Mouse (Mus musculus) lung, adult 2 months (tissue): Measurements from ENCODE around the gene Slc6a13.

Experiments used
- CTCF ChIP-seq: fragments of 200-500 bp; IDR thresholded peaks from 2 replicates; pipeline ENCODE4 v1.5.1; 2011; ENCODE audit warnings: mild to moderate bottlenecking, low read length, control low read depth; ENCODE audit not compliant: insufficient read depth
- POLR2A ChIP-seq: fragments of 200-500 bp; IDR thresholded peaks from 2 replicates; pipeline ENCODE4 v1.6.1; 2011; ENCODE audit warnings: low read depth, mild to moderate bottlenecking, control low read depth, low read length, borderline replicate concordance; ENCODE audit errors: extremely low read depth

- TF ChIP-seq CTCF (no peak), POLR2A (no peak)
Observed at GRCm38 (mm10) chr6:121325298-121325697, 25.3 kb downstream of the Slc6a13 start.
